Mouse (Mus musculus) right cerebral cortex, postnatal 36 days (tissue): Measurements from ENCODE around the gene Tfeb.
A peak's percentile ranks its signal among the peaks of the same experiment; 100 is the strongest.

Experiments used
- DNase-seq, 2 experiments: peaks; one replicate each; pipeline ENCODE4 v3.0.0; 2022; ENCODE audit warnings: low spot score in 2 of 2, mixed read lengths in 1 of 2

Tfeb gene

GRCm38 (mm10) chr17:47736856-47737255 is at the start of gene Tfeb:
TSS of gene Tfeb (plus strand) at chr17:47737030.
- DNase-seq, result peak; percentile 91 to 93

- peak; percentile 96 to 97 for DNase-seq
Measured at GRCm38 (mm10) chr17:47687409-47688343, 49.2 kb upstream of the Tfeb start.

- DNase-seq, result no peak
Measured at GRCm38 (mm10) chr17:47688344-47688607, 48.6 kb upstream of the Tfeb start, which contains the start of gene Tomm6. TSS of gene Tomm6 (minus strand) at chr17:47688386.

- peak; percentile 68 to 75 for DNase-seq
Measured at GRCm38 (mm10) chr17:47688608-47689575, 47.9 kb upstream of the Tfeb start, which contains the start of gene Frs3. TSS of gene Frs3 (plus strand) at chr17:47689030.

GRCm38 (mm10) chr17:47689894-47690293 is 46.9 kb upstream of the Tfeb start:
- no peak for DNase-seq

GRCm38 (mm10) chr17:47691650-47692049 is 45.2 kb upstream of the Tfeb start:
- no peak for DNase-seq

- DNase-seq, result no peak
Measured at GRCm38 (mm10) chr17:47693671-47694441, 43.0 kb upstream of the Tfeb start.

GRCm38 (mm10) chr17:47694442-47694502 is 42.6 kb upstream of the Tfeb start, which contains the start of gene Gm21981:
TSS of gene Gm21981 (minus strand) at chr17:47694455.
- DNase-seq, result no peak

GRCm38 (mm10) chr17:47694503-47695336 is 42.1 kb upstream of the Tfeb start, which contains the start of gene Prickle4:
TSS of gene Prickle4 (minus strand) at chr17:47694736.
- DNase-seq, result peak; percentile 89 to 93

- DNase-seq, result no peak
Measured at GRCm38 (mm10) chr17:47695337-47695710, 41.5 kb upstream of the Tfeb start.

- DNase-seq, result no peak
Measured at GRCm38 (mm10) chr17:47698156-47698555, 38.7 kb upstream of the Tfeb start.

GRCm38 (mm10) chr17:47699055-47699454 is 37.8 kb upstream of the Tfeb start:
- DNase-seq, result no peak

- no peak for DNase-seq
Measured at GRCm38 (mm10) chr17:47701793-47702192, 35.0 kb upstream of the Tfeb start.

- DNase-seq, result no peak
Measured at GRCm38 (mm10) chr17:47702548-47703345, 34.1 kb upstream of the Tfeb start.

- no peak for DNase-seq
Measured at GRCm38 (mm10) chr17:47703556-47703955, 33.3 kb upstream of the Tfeb start.

GRCm38 (mm10) chr17:47704692-47705091 is 32.1 kb upstream of the Tfeb start:
- no peak for DNase-seq

GRCm38 (mm10) chr17:47706196-47706595 is 30.6 kb upstream of the Tfeb start:
- no peak for DNase-seq

GRCm38 (mm10) chr17:47707961-47708360 is 28.9 kb upstream of the Tfeb start:
- DNase-seq, result no peak

- DNase-seq, result no peak
Measured at GRCm38 (mm10) chr17:47708972-47709371, 27.9 kb upstream of the Tfeb start.

- DNase-seq, result no peak
Measured at GRCm38 (mm10) chr17:47710036-47710435, 26.8 kb upstream of the Tfeb start.
